Mouse (Mus musculus) stomach, embryonic 16.5 days (tissue): ENCODE results near the gene Gm42906. TPM values are rescaled to one million over a fixed set of nuclear protein-coding genes. Genes with fewer than 3 reads are reported as not detected.
A peak's percentile ranks its signal among the peaks of the same experiment; 100 is the strongest.

ENCODE experiments used
- ATAC-seq: fragments of 200-750 bp; cut with Nextera tagmentation; 2 replicates; pipeline ENCODE4 v1.8.0; 2017; ENCODE audit warnings: moderate number of reproducible peaks, moderate TSS enrichment; ENCODE audit not compliant: insufficient read depth, low FRiP score
- H3K27ac ChIP-seq: fragments of 300-500 bp; sonication (generic); 2 replicates; pipeline ENCODE4 v1.5.1; 2014; ENCODE audit warnings: low read length
- H3K27me3 ChIP-seq: fragments of 300-500 bp; sonication (generic); 2 replicates; pipeline ENCODE4 v1.6.1; 2014; ENCODE audit warnings: low read length, control low read depth, mixed read lengths; ENCODE audit not compliant: control insufficient read depth, insufficient read depth
- H3K36me3 ChIP-seq: fragments of 300-500 bp; sonication (generic); 2 replicates; pipeline ENCODE4 v1.6.1; 2014; ENCODE audit warnings: low read length; ENCODE audit not compliant: control insufficient read depth, insufficient read depth
- H3K4me1 ChIP-seq: fragments of 300-500 bp; sonication (generic); 2 replicates; pipeline ENCODE4 v1.6.1; 2014; ENCODE audit warnings: low read length, control low read depth, mixed read lengths; ENCODE audit not compliant: control insufficient read depth, insufficient read depth
- H3K4me2 ChIP-seq: fragments of 300-500 bp; sonication (generic); 2 replicates; pipeline ENCODE4 v1.6.1; 2014; ENCODE audit warnings: low read depth, low read length, mixed read lengths
- H3K4me3 ChIP-seq: fragments of 300-500 bp; sonication (generic); replicated peaks from 2 replicates; pipeline ENCODE4 v1.5.1; 2014; ENCODE audit warnings: mild to moderate bottlenecking, low read length
- H3K9ac ChIP-seq: fragments of 300-500 bp; sonication (generic); 2 replicates; pipeline ENCODE4 v1.6.1; 2014; ENCODE audit warnings: low read length
- H3K9me3 ChIP-seq: fragments of 300-500 bp; sonication (generic); replicated peaks from 2 replicates; pipeline ENCODE4 v1.6.1; 2016; ENCODE audit warnings: low read length, control low read depth; ENCODE audit not compliant: control insufficient read depth
- WGBS: fragments of 180-500 bp; shearing (Covaris S2); extraction: QIAGEN DNeasy Blood & Tissue Kit; methylation state at CpG from one replicate; pipeline ENCODE4 v1.1.7; 2014; 5-methylcytosine and 5-hydroxymethylcytosine counted together
- polyA plus RNA-seq: library from polyadenylated mRNA; unstranded; fragments of >200 nt; fragmentation: Nextera tagmentation; extraction: Ambion mirVana; gene quantifications from 2 replicates; pipeline ENCODE4 v1.2.1, GENCODE M21; 2015

Gm42906 gene
- polyA plus RNA-seq, 1 experiment from 2014 or later, result not detected

DNA sequence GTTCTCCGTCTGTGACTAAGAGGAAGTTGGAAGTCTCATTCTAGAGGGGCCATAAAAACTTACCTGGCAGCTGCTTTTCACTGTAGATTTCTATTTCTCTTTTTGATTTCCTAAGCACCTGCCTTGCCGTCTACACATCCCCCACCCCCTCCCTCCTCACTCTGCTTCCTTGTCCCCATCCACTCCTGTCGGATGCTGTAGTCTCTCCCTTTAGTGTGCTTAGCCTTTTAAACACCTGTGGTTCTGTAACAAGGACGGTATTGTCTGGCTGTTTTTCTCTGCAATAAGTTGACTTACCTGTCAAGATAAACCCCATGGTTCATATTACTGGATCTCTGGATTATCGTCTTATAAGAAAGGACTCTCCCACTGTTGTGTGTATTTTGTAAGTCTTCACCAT, 182.4 kb downstream of the Gm42906 start:
- H3K27me3 ChIP-seq, result no peaks in the 10 kb centered on the region
- H3K9me3 ChIP-seq, result no peaks in the 10 kb centered on the region
- no peaks in the 10 kb centered on the region for H3K36me3 ChIP-seq
- ATAC-seq, result no peak
- H3K4me2 ChIP-seq, result no peak overlapping the region
- H3K27ac ChIP-seq, result no peak overlapping the region
- 66% methylated on average over 5 of the region's 5 CpGs for WGBS
- no peak overlapping the region for H3K9ac ChIP-seq
- peaks cover 4% of the 10 kb centered on the region; the same call in 1 of the 2 replicates for H3K4me1 ChIP-seq
- H3K4me3 ChIP-seq, result no peak overlapping the region

GRCm38 (mm10) chr5:151238730-151239129, 189.2 kb downstream of the Gm42906 start:
- H3K27me3 ChIP-seq, result no peaks in the 10 kb centered on the region
- H3K4me1 ChIP-seq, result no peaks in the 10 kb centered on the region
- no peak overlapping the region for H3K4me2 ChIP-seq
- no peak overlapping the region for H3K9ac ChIP-seq
- no peak overlapping the region for H3K4me3 ChIP-seq
- H3K27ac ChIP-seq, result no peak overlapping the region
- no peaks in the 10 kb centered on the region for H3K36me3 ChIP-seq
- WGBS, result 64% methylated on average over 9 of the region's 9 CpGs
- H3K9me3 ChIP-seq, result no peaks in the 10 kb centered on the region
- ATAC-seq, result no peak

DNA sequence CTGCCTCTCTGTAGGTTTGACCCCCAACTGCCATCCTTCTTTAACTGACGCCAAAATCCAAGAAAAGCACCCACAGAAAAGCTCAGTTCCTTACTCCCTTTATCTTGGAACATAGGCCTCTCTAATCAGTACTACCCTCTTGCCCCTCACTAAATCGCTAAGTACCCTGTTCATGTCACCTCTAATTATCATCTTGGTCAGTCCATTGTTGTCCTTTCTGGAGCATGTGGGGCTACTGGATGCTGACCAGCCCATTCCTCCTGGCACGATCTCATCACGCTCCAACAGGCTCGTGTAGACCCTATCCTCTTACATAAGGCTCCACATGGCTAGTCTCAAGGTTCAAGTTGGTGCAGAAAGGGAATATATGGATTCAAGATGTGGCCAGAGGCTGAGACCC, 191.6 kb downstream of the Gm42906 start:
- Histone ChIP-seq H3K36me3 (no peaks in the 10 kb centered on the region), H3K27me3 (no peaks in the 10 kb centered on the region), H3K27ac (no peak overlapping the region), H3K4me3 (no peak overlapping the region), H3K9me3 (no peaks in the 10 kb centered on the region), H3K9ac (no peak overlapping the region), H3K4me2 (no peak overlapping the region), H3K4me1 (peaks cover 10% of the 10 kb centered on the region)
- WGBS, result 81% methylated on average over 5 of the region's 5 CpGs
- no peak for ATAC-seq

DNA sequence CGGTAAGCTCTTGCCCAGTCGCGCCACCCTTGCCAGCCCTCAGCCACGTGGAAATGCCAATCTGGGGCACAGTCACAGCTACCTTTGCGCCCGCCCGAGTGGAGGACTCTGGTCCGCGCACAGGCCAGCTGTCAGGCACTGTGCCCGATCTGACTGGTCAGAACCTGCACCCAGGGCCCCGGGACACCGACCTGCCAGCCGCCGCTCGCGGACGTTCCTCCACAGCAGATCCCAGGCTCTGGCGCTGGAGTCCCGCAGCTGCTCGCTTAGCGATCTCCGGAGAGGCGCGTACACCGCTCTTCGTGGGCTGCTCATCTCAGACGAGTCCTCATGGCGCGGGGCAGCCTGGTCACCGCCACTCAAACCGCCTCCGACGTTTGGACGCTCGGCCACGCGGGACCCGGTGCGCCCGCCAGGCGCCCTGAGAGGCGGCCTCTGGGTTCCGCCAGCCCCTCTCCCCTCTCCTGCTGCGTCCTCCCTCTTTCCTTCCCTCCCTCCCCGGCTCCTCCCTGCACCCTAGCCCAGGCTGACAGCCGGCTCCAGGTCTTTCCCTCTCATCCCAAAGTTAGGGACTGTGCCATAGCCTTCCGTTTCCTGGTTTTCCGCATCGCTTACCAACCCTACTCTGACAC, 194.4 kb downstream of the Gm42906 start, which contains the start of gene Stard13:
TSS of gene Stard13 (minus strand) at position 437 of the 632 bp plus-strand sequence.
- Histone ChIP-seq H3K4me2 (peak within 1 kb of the TSS; percentile 99), H3K36me3 (no peaks in the 10 kb centered on the region), H3K9ac (peak within 1 kb of the TSS; percentile 85), H3K4me1 (peaks cover 13% of the 10 kb centered on the region), H3K4me3 (peak within 1 kb of the TSS; percentile 70), H3K9me3 (no peaks in the 10 kb centered on the region), H3K27me3 (no peaks in the 10 kb centered on the region), H3K27ac (peak within 1 kb of the TSS; percentile 18)
- peak; percentile 89 for ATAC-seq
- 1% methylated on average over 47 of the region's 49 CpGs for WGBS

- no peak for ATAC-seq
- no peaks in the 10 kb centered on the region for H3K27me3 ChIP-seq
- no peaks in the 10 kb centered on the region for H3K36me3 ChIP-seq
- H3K27ac ChIP-seq, result peak overlapping the region; percentile 18
- H3K4me1 ChIP-seq, result peaks cover 13% of the 10 kb centered on the region
- WGBS, result 20% methylated on average over 13 of the region's 13 CpGs
- H3K4me2 ChIP-seq, result peak overlapping the region; percentile 99
- H3K4me3 ChIP-seq, result peak overlapping the region; percentile 70
- no peaks in the 10 kb centered on the region for H3K9me3 ChIP-seq
- H3K9ac ChIP-seq, result peak overlapping the region; percentile 85
Observed at GRCm38 (mm10) chr5:151232576-151233299, 195.2 kb downstream of the Gm42906 start.

DNA sequence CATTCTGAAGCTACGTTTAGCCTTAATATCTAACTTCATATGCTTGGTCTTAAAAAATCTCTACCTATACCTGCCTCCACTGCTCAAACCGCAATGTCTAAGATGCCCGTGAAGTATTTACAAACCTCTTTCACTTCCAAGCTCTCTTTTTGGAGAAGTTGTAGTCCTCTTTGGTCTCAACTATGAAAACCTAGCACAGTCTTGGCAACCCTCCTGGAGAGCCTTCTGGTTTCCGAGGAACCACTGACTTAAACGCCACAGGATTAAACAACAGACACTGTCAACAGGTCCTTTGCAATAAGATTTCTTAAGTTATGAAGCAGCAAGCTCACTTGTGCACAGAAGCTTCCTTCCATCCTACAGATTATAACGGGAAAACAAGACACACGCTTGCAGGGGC, 196.1 kb downstream of the Gm42906 start:
- Histone ChIP-seq H3K4me1 (peaks cover 13% of the 10 kb centered on the region), H3K27me3 (no peaks in the 10 kb centered on the region), H3K36me3 (no peaks in the 10 kb centered on the region), H3K4me2 (no peak overlapping the region), H3K4me3 (no peak overlapping the region), H3K9me3 (no peaks in the 10 kb centered on the region), H3K9ac (no peak overlapping the region), H3K27ac (no peak overlapping the region; the same call in 1 of the 2 replicates)
- 84% methylated on average over 7 of the region's 7 CpGs for WGBS
- no peak for ATAC-seq

DNA sequence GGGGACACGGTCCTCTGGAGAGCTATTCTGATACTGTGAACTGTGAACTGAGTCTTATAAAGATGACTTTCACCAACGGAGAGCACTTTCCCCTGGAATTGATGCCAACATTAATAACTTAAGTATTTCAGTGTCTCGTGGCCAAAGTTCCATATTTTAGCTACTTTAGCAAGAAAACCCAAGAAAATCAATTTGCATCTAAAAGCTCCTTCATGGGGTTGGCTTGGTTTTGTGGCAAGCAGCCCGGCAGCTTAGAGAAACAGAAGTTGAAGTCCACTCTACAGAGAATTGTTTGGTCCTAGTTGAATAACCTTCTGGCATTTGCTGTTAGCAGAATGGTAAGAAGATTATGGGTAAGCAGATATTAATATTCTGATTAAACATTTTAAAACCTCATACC, 196.6 kb downstream of the Gm42906 start:
- Histone ChIP-seq H3K9ac (no peak overlapping the region), H3K27me3 (no peaks in the 10 kb centered on the region), H3K4me1 (peaks cover 13% of the 10 kb centered on the region), H3K27ac (no peak overlapping the region), H3K4me2 (no peak overlapping the region), H3K9me3 (no peaks in the 10 kb centered on the region), H3K4me3 (no peak overlapping the region), H3K36me3 (no peaks in the 10 kb centered on the region)
- WGBS, result 64% methylated on average over 4 of the region's 4 CpGs
- ATAC-seq, result no peak

GRCm38 (mm10) chr5:151230427-151230826, 197.5 kb downstream of the Gm42906 start:
- no peaks in the 10 kb centered on the region for H3K36me3 ChIP-seq
- no peak overlapping the region for H3K9ac ChIP-seq
- 86% methylated on average over 4 of the region's 4 CpGs for WGBS
- peaks cover 13% of the 10 kb centered on the region for H3K4me1 ChIP-seq
- H3K4me3 ChIP-seq, result no peak overlapping the region
- H3K27me3 ChIP-seq, result no peaks in the 10 kb centered on the region
- no peaks in the 10 kb centered on the region for H3K9me3 ChIP-seq
- no peak overlapping the region for H3K4me2 ChIP-seq
- H3K27ac ChIP-seq, result no peak overlapping the region
- ATAC-seq, result no peak

GRCm38 (mm10) chr5:151228367-151229005, 199.5 kb downstream of the Gm42906 start:
- 70% methylated on average over 13 of the region's 13 CpGs for WGBS
- Histone ChIP-seq H3K4me3 (no peak overlapping the region), H3K27ac (no peak overlapping the region), H3K9me3 (no peaks in the 10 kb centered on the region), H3K9ac (no peak overlapping the region), H3K27me3 (no peaks in the 10 kb centered on the region), H3K4me1 (peaks cover 13% of the 10 kb centered on the region), H3K4me2 (no peak overlapping the region), H3K36me3 (no peaks in the 10 kb centered on the region)
- no peak for ATAC-seq
